ENCODE assay signal across 14 mouse cellular contexts in genomic region chr9:16439941-16440340, GRCm38 (mm10).
DNase-seq lines count a peak whose midpoint lies in the region; ATAC-seq and TF ChIP-seq lines count a peak whose summit lies in the region.
"Had no signal": no experiment of that assay in that cellular context is flagged by ENCODE, and none has a peak within 500 bp of the region (broad histone marks: within the 10 kb centered on the region; RNA-seq: fewer than 3 reads in every experiment).

No protein-coding gene starts in this region.

- no peaks in the 10 kb centered on the region for H3K27me3 ChIP-seq in stomach, embryonic 16.5 days (ENCODE audit: control insufficient read depth, insufficient read depth, low read length)
- H3K27me3 ChIP-seq in stomach, postnatal 0 days (ENCODE audit: control insufficient read depth, insufficient read depth, low read length), result no peaks in the 10 kb centered on the region
- no peaks in the 10 kb centered on the region for H3K27me3 ChIP-seq in midbrain, embryonic 12.5 days
- H3K27me3 ChIP-seq: CH12.LX; kidney, embryonic 15.5 days; liver, embryonic 13.5 days had no signal

- no peak for TF ChIP-seq CTCF in stomach, postnatal 0 days (IDR thresholded peaks at IDR 0.05; ENCODE audit: low read depth)

- H3K4me3 ChIP-seq in stomach, embryonic 16.5 days (replicated peaks; ENCODE audit: low read length), result no peak overlapping the region
- no peak overlapping the region for H3K4me3 ChIP-seq in stomach, postnatal 0 days (ENCODE audit: low read depth, low read length)
- no peak overlapping the region for H3K4me3 ChIP-seq in midbrain, embryonic 12.5 days
- H3K4me3 ChIP-seq: kidney, embryonic 15.5 days; limb, embryonic 10.5 days; liver, embryonic 13.5 days had no signal

- no peak for ATAC-seq in stomach, embryonic 16.5 days (ENCODE audit: insufficient read depth, low FRiP score)
- ATAC-seq in stomach, postnatal 0 days (ENCODE audit: low FRiP score, low TSS enrichment), result no peak
- no peak; the same call in 1 of the 2 replicates for ATAC-seq in midbrain, embryonic 12.5 days (ENCODE audit: low FRiP score, low read depth)

- H3K4me2 ChIP-seq in stomach, embryonic 16.5 days (ENCODE audit: low read depth, low read length), result no peak overlapping the region
- H3K4me2 ChIP-seq in stomach, postnatal 0 days (replicated peaks; ENCODE audit: low read depth), result no peak overlapping the region
- H3K4me2 ChIP-seq in midbrain, embryonic 12.5 days (replicated peaks), result no peak overlapping the region
- H3K4me2 ChIP-seq: kidney, embryonic 15.5 days; liver, embryonic 13.5 days had no signal

- peak overlapping the region; percentile 27; the same call in 1 of the 2 replicates for H3K27ac ChIP-seq in stomach, embryonic 16.5 days (ENCODE audit: low read length)
- H3K27ac ChIP-seq in stomach, postnatal 0 days (replicated peaks), result no peak overlapping the region
- H3K27ac ChIP-seq in midbrain, embryonic 12.5 days (replicated peaks), result peak overlapping the region; percentile 63
- H3K27ac ChIP-seq: kidney, embryonic 15.5 days; limb, embryonic 10.5 days; liver, embryonic 13.5 days had no signal

- WGBS in stomach, embryonic 16.5 days, result 21% methylated on average over 3 of the region's 3 CpGs
- 15% methylated on average over 3 of the region's 3 CpGs for WGBS in stomach, postnatal 0 days
- WGBS in midbrain, embryonic 12.5 days, result 38% methylated on average over 3 of the region's 3 CpGs

- H3K36me3 ChIP-seq in stomach, embryonic 16.5 days (ENCODE audit: control insufficient read depth, insufficient read depth, low read length), result no peaks in the 10 kb centered on the region
- no peaks in the 10 kb centered on the region for H3K36me3 ChIP-seq in stomach, postnatal 0 days (ENCODE audit: control insufficient read depth, insufficient read depth, low read length)
- H3K36me3 ChIP-seq in midbrain, embryonic 12.5 days, result no peaks in the 10 kb centered on the region
- H3K36me3 ChIP-seq: kidney, embryonic 15.5 days; limb, embryonic 10.5 days; liver, embryonic 13.5 days had no signal

- no peaks in the 10 kb centered on the region for H3K9me3 ChIP-seq in stomach, embryonic 16.5 days (replicated peaks; ENCODE audit: control insufficient read depth, low read length)
- H3K9me3 ChIP-seq in stomach, postnatal 0 days (ENCODE audit: control insufficient read depth, low read length), result no peaks in the 10 kb centered on the region
- H3K9me3 ChIP-seq in midbrain, embryonic 12.5 days, result no peaks in the 10 kb centered on the region
- H3K9me3 ChIP-seq: kidney, embryonic 15.5 days; limb, embryonic 10.5 days; liver, embryonic 13.5 days had no signal

- no peak overlapping the region for H3K9ac ChIP-seq in stomach, embryonic 16.5 days (ENCODE audit: low read length)
- H3K9ac ChIP-seq in stomach, postnatal 0 days (ENCODE audit: low read length), result no peak overlapping the region
- H3K9ac ChIP-seq in midbrain, embryonic 12.5 days (replicated peaks), result no peak overlapping the region
- H3K9ac ChIP-seq: kidney, embryonic 15.5 days; liver, embryonic 13.5 days had no signal

- DNase-seq in embryo, embryonic 11 days, result peak; percentile 23
- no peak for DNase-seq in embryo, embryonic 9.5 days (ENCODE audit: extremely low spot score)
- DNase-seq in stomach, postnatal 0 days (ENCODE audit: low spot score), result no peak
- DNase-seq in lung, adult 18-20 months, result no peak
- no peak for DNase-seq in layer of hippocampus, adult 9-11 months
- no peak for DNase-seq in urinary bladder, adult 2 months (ENCODE audit: low spot score)
- DNase-seq: cerebellum, adult 2 months; liver, embryonic 13.5 days; thymus, postnatal 36 days had no signal

- no peaks in the 10 kb centered on the region for H3K4me1 ChIP-seq in stomach, embryonic 16.5 days (ENCODE audit: control insufficient read depth, insufficient read depth, low read length)
- no peaks in the 10 kb centered on the region for H3K4me1 ChIP-seq in stomach, postnatal 0 days (replicated peaks; ENCODE audit: control insufficient read depth, insufficient read depth)
- peaks cover 57% of the 10 kb centered on the region for H3K4me1 ChIP-seq in midbrain, embryonic 12.5 days
- H3K4me1 ChIP-seq: kidney, embryonic 15.5 days; limb, embryonic 10.5 days; liver, embryonic 13.5 days had no signal

- no peak for TF ChIP-seq EP300 in stomach, postnatal 0 days (optimal IDR thresholded peaks at IDR 0.05)
